Mouse (Mus musculus): Measurements from ENCODE around the gene Lsp1. TPM values are rescaled to one million over a fixed set of nuclear protein-coding genes. Genes with fewer than 3 reads are reported as not detected.

Gene Lsp1
- total RNA-seq, 2 experiments from 2014 or later, result 24.7 to 33.1 TPM

DNA sequence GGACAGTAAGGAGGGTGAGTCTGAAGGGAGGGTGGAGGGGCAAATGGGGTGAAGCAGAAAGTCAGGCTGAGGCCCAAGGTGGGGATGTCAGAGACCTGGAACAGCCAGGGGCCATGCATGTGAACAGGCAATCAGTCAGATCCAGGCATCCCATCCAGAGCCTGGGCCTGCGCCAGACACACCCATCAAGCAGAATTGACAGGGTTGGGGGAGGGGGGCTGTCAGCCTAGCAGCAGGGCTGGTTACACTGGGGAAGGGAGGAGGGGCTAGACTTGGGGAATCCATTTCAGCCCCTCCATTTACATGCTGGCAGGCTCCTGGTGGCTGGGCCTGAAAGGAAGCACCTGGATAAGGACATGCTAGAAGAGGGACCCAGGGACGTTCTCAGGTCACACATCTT lies 45.3 kb downstream of the Lsp1 start:
- no peak for DNase-seq

DNA sequence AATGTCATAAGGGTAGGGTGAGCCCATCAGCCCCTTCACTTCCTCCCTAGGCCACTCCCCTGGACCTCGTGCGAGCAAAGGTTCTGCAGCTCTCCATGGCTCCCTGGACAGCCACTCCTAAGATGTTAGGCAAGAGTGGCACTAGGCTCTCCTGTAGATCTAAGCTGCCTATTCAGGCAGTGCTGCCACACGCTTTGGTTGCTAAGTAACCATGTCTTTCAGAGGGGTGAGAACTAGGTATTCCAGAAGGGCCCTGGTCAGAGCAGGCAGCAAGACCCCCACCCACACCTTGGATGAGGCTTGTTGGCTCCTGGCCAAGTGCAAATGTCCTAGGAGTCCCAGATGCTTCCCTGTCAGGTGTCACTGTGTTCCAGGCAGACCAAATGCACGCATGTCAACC lies 45.9 kb downstream of the Lsp1 start:
- no peak for DNase-seq

- no peak for DNase-seq
Measured at GRCm38 (mm10) chr7:142507453-142507852, 46.8 kb downstream of the Lsp1 start.

GRCm38 (mm10) chr7:142509518-142509917 lies 48.9 kb downstream of the Lsp1 start:
- DNase-seq, result no peak

DNA sequence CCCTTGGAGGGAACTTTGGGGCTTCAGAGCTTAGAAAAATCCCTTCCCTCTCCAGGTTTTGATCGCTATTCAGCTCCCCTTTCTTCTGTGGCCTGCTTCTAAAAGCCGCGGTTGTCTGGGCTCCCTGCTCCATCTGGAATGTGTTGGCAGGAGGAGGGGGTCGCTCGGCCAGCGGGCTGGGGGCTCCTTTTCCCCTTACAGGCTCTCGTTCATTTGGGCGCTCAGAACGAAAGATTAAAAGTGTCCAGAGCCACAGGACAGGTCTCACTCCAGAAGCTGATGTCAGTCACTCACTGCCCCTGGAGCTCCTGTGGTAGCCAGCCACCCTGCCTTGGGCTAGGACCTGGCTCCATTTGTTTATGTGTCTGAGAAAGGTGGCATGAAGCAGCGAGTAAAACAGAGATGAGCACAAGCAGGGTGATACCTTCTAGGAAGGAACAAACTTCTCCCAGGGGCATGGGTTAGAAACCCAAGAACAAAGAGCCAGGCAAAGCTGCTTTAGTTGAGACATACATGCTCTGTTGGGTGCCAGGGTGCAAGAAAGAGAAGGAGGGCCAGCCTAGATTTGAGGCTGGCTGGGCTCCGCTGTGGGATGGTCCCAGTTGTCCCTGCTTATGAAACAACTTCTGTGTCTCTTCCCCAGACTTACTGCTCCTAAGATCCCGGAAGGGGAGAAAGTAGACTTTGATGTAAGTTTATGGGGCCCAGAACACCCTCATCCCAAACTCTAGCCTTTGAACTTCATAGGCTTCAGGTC lies 49.6 kb downstream of the Lsp1 start:
- no peak for DNase-seq

- no peak for DNase-seq
Measured at GRCm38 (mm10) chr7:142514048-142514447, 53.4 kb downstream of the Lsp1 start.

- DNase-seq, result no peak
Measured at GRCm38 (mm10) chr7:142516221-142516978, 55.8 kb downstream of the Lsp1 start.

GRCm38 (mm10) chr7:142517531-142517930 lies 56.9 kb downstream of the Lsp1 start:
- no peak for DNase-seq

- DNase-seq, result no peak
Measured at GRCm38 (mm10) chr7:142520331-142520730, 59.7 kb downstream of the Lsp1 start.

DNA sequence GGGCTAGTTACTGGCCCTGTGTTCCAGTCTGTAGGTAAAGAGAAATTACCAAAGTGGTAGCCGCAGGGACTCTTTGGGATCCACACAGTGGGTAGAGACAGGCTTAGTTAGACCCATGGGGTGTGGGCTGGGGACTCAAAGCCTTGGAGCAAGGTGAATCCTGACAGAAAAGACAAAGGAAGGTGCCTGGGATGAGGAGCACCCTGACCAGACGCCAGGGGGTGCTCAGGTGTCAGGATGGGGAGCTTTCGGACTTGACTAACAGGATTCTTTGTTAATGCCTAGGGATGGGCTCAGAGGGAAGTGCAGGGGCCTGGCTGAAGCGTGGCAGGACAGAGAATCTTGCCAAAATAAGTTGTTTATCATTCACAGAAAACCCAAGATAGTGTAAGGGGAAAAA lies 61.7 kb downstream of the Lsp1 start:
- DNase-seq, result peak in 1 of 2 experiments; percentile 62

DNA sequence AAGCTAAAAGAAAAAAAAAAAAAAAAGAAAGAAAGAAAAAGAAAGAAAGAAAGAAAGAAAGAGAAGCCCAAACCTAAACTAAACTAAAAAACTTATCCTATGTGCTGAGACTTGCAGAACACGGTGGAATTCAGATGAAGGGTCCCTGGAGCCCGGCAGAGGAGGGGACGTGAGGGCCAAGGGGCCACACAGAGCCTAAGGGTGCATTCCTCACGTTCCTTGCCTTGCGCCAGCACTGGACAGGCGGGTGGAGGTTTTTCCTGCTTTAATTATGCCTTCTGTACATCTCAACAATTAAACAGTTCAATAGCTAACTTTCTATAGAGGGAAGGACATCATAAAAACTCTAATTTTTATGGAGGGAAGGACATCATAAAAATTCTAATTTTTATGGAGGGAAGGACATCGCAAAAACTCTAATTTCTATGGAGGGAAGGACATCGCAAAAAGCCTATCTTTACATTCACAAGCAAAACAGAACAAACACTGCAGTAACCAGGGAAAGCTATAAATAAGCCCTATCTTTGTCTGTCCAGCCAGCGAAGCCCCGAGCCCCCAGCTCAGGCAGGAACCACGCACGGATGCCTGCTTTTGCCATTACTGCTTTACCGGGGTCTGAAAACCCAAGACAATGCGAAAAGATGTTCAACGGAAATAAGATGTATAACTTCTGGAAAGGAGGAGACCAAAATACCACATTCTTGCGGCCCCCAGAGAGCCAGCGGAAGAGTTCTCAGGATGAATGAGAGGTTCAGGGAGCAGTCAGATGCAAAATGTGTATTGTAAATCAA lies 62.8 kb downstream of the Lsp1 start:
- no peak for DNase-seq

DNA sequence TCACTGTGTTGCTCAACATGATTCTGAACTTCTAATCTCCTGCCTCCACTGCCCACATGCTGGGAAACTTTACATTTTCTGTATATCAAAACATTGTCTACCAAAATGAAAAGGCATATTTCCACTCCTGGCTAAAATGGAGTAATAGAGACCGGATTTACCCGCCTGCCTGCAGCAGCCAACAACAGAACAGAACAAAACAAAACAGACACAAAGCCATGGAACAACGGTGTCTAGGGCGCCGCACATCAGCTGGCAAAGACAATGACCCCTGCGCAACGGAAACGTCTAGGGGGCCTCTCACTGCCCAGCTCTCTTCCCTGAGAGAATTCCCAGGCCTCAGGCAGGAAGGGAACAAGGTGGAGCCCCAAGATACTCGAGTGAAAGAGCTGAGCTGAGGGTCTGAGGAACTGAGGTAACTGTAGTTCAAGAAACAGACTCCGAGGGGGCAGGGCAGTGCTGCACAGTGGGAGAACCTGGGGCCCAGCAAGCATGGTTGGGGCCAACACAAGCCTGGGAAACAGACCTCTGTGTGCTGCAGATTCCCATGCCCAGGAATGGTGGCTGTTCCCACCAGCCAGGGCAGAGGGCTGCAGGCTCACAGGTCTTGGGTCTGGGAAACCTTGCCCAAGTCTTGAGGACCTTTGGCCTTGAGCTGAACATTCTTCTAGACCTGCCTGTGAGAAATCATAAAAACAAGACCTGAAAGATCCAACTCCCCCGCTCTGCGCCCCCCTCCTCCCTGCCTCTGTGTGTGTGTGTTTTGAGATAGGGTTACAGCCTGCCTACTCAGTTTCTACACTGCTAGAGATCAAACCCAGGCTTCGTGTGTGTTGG lies 65.0 kb downstream of the Lsp1 start:
- peak in 1 of 2 experiments; percentile 42 for DNase-seq

GRCm38 (mm10) chr7:142529350-142529749 lies 68.7 kb downstream of the Lsp1 start:
- no peak for DNase-seq

GRCm38 (mm10) chr7:142531973-142532521 lies 71.4 kb downstream of the Lsp1 start:
- DNase-seq, result no peak

DNA sequence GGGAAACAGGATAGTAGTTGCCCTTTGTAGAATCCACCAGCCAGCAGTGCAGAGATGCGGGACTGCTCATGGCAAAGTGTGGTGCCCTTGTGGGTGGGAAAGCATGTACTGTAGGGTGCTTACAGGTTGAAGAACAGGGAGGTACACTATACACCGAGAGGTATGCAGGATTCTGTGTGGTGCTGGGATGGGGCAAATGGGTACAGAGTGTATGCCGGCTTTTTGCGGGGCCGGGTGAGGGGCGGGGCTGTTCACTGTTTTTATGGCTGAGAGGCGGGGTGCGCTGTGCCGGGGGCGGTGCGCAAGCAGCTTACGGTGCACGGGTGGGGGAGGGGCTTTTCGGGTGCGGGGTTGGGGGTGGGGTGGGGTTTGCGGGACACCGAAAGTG lies 72.1 kb downstream of the Lsp1 start, which contains the start of gene Mrpl23:
TSS of gene Mrpl23 (plus strand) at position 16 of the 388 bp plus-strand sequence.
- no peak for DNase-seq

GRCm38 (mm10) chr7:142533059-142533855 lies 72.6 kb downstream of the Lsp1 start:
- peak; percentile 86 to 91 for DNase-seq

DNA sequence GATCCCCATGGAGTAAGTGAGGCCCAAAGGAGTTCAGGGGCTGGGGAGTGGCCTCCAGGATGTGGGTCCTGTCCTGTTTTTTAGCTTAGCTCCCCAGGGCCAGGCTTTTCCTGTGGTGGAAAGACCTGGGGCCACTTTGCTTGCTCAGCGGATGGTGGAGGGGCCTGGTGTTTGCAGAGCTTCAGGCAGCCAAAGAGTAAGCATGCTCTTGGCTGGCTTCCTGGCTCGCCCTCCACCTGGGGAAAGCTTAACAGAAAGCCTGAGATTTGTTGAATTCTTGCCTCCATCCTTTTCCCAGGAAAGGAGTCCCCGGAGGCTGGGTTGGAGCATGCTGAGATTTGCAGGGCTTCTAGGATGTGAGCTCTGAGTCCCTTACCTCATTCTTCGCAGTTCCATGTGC lies 74.5 kb downstream of the Lsp1 start:
- DNase-seq, result no peak

DNA sequence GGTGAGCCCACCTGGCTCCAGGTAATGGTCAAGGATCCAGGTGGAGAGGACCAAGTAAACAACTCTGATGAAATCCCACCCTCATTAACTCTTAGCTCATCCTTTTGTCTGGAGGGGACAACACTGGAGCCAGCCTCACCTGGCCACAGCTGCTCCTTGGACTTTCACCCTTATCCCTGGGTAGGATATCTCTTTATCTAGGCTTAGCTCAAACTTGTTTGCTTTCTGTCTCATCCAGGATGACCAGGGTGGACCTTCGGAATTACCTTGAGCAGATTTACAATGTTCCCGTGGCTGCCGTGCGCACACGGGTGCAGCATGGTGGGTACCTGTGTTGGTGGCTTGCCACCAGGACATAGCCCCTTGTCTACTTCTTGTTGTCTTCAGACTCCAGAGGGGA lies 75.2 kb downstream of the Lsp1 start:
- no peak for DNase-seq

DNA sequence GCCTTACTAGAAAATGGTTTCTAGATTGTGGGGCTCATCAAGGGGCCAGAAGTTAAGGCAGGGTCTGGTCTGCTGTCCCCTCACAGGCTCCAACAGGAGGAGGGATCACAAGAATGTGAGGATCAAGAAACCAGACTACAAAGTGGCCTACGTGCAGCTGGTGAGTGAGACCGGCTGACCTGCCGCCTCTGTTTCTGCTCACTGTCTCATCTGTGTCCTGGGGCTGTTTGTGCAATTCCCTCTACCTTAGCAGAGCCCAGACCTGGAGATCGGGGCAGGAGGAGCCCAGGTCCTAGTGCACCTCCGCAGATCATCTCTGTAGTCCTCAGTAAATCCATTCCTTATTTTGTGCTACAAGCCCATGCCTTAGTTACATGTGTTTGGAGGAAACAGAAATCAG lies 76.6 kb downstream of the Lsp1 start:
- no peak for DNase-seq

DNA sequence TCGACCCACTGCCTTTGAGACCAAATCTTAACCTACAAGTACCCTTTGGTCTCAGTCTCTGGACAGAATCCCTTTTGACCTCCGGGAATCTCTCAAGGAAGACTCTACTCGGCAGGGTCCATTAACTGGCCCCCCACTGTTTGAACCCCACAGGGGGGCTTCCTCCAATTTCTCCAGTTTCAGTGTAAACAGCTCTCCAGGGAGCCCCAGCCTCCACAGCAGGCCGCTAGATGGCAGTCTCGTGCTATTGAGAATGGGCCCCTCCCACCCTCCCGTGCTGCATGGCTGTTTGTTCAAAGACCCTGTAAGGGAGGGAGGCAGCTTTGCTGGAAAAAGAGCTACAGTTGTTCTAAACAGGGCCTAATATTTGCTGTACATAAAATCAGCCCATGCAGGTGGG lies 77.3 kb downstream of the Lsp1 start:
- peak; percentile 45 to 82 for DNase-seq

GRCm38 (mm10) chr7:142538291-142538690 lies 77.7 kb downstream of the Lsp1 start:
- DNase-seq, result no peak
